Mouse (Mus musculus): ENCODE data around the gene Boc.

DNA sequence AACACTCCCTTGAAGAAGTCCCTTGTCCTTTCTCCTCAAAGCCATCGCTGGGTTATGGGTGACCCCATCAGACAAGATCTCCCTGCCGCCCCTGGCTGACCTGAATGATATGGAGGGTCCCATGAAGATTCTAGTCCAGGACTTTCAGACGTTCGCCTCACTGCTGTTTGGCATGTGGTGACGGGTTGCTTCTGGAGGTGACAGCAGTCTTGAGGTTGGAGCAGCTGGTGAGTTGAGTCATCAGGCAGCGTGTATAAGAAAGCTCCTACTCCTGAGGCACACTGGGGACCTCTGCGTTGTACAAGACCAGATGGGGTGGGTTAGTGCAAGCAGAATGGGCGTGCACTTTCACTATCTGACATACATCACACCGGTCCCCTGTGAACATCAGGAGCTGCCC, 72.1 kb downstream of the Boc start:
- TF ChIP-seq POLR2A (IDR thresholded peaks at IDR 0.05; ENCODE audit: insufficient read depth, low read depth, low read length) (no peak), CTCF (IDR thresholded peaks at IDR 0.05; ENCODE audit: insufficient read depth, low read depth, low read length) (no peak)

Measured in olfactory bulb, adult 2 months (tissue).